Mouse (Mus musculus) lung, postnatal 0 days (tissue): ENCODE measurements at regions not wholly inside any gene's neighbourhood (a gene's known extent, or its start where the extent isn't known, plus 50 kb on each side); places are given as distances from the start of the nearest gene placed in this dataset.
"Not testable (repeated sequence)": the region's sequence is repeated elsewhere in the genome, so short reads cannot be mapped to it uniquely, and the experiment has no call there.

Experiments
- ATAC-seq: fragments of 200-750 bp; cut with Nextera tagmentation; 2 replicates; pipeline ENCODE4 v1.8.0; 2017; ENCODE audit warnings: moderate library complexity
- DNase-seq: peaks from one replicate; pipeline ENCODE4 v3.0.0-alpha.2; 2016; ENCODE audit warnings: low spot score
- H3K27ac ChIP-seq: fragments of 300-500 bp; sonication (generic); 2 replicates; pipeline ENCODE4 v1.5.1; 2014; ENCODE audit warnings: antibody characterized with exemption, mild to moderate bottlenecking, low read length, mixed read lengths
- H3K27me3 ChIP-seq: fragments of 300-500 bp; sonication (generic); replicated peaks from 2 replicates; pipeline ENCODE4 v1.6.1; 2014; ENCODE audit warnings: low read length, mixed read lengths; ENCODE audit not compliant: insufficient read depth
- H3K36me3 ChIP-seq: fragments of 300-500 bp; sonication (generic); 2 replicates; pipeline ENCODE4 v1.6.1; 2014; ENCODE audit warnings: low read length, mixed read lengths; ENCODE audit not compliant: insufficient read depth
- H3K4me1 ChIP-seq: fragments of 300-500 bp; sonication (generic); 2 replicates; pipeline ENCODE4 v1.6.1; 2014; ENCODE audit warnings: antibody characterized with exemption, low read depth, low read length, mixed read lengths; ENCODE audit not compliant: insufficient read depth
- H3K4me2 ChIP-seq: fragments of 300-500 bp; sonication (generic); replicated peaks from 2 replicates; pipeline ENCODE4 v1.6.1; 2014; ENCODE audit warnings: low read depth, mild to moderate bottlenecking, low read length, moderate library complexity, mixed read lengths
- H3K4me3 ChIP-seq: fragments of 300-500 bp; sonication (generic); 2 replicates; pipeline ENCODE4 v1.5.1; 2014; ENCODE audit warnings: low read depth, low read length
- H3K9ac ChIP-seq: fragments of 300-500 bp; sonication (generic); replicated peaks from 2 replicates; pipeline ENCODE4 v1.6.1; 2014; ENCODE audit warnings: low read depth, mild to moderate bottlenecking
- H3K9me3 ChIP-seq: fragments of 300-500 bp; sonication (generic); 2 replicates; pipeline ENCODE4 v1.6.1; 2016; ENCODE audit warnings: low read length, mixed read lengths
- CTCF ChIP-seq: IDR thresholded peaks from 2 replicates; pipeline ENCODE4 v1.5.1; 2016; ENCODE audit warnings: antibody characterized with exemption, mild to moderate bottlenecking
- EP300 ChIP-seq: IDR thresholded peaks from 2 replicates; pipeline ENCODE4 v1.6.1; 2016; ENCODE audit warnings: antibody characterized with exemption, mild to moderate bottlenecking, control low read depth
- WGBS: fragments of 180-500 bp; shearing (Covaris S2); extraction: QIAGEN DNeasy Blood & Tissue Kit; methylation state at CpG from one replicate; pipeline ENCODE4 v1.1.7; 2014; 5-methylcytosine and 5-hydroxymethylcytosine counted together

GRCm38 (mm10) chr12:115373056-115373455, 674.5 kb upstream of the Zfp386 start:
- H3K36me3 ChIP-seq, H3K27ac ChIP-seq, H3K27me3 ChIP-seq, H3K9me3 ChIP-seq, H3K4me2 ChIP-seq, DNase-seq, H3K4me3 ChIP-seq, ATAC-seq, H3K4me1 ChIP-seq, H3K9ac ChIP-seq: not testable (repeated sequence)
- WGBS = 41% methylated on average over 3 of the region's 3 CpGs

DNA sequence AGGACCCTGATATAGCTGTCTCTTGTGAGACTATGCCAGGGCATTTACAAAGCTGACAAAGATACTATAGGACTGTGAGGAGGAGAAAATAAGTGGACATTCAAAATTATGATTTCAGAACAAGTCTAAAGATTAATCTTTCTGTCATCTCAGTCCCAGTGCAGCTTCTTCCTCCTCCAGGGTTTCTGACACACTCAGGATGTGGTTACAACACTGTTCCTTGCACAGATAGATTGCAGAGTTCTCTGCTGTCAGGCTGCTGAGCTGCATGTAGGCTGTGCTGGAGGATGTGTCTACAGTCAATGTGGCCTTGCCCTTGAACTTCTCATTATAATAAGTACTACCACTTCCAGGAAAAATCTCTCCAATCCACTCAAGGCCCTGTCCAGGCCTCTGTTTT, 661.0 kb upstream of the Zfp386 start:
- not testable (repeated sequence) for H3K9me3 ChIP-seq, ATAC-seq, H3K27ac ChIP-seq, H3K4me3 ChIP-seq, H3K9ac ChIP-seq, H3K27me3 ChIP-seq, H3K4me1 ChIP-seq, H3K36me3 ChIP-seq, DNase-seq, H3K4me2 ChIP-seq

DNA sequence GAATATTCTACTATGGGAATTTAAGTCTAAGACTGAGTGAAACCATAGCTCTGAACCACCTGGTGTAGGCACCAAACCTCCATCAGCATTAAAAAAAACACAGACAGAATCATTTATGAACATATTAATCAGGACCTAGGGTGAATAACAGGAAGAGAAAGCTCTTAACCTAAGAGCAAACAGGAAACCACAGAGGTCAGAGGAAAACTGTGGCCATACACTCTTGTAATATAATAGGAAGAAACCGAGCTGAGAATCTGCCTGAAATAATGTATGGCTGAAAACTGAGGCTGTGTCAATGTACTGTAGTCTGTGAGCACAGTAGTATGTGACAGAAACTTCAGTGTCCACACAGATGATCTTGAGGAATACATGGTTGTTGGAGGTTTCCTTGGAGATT, 643.4 kb upstream of the Zfp386 start:
- no peak overlapping the region for H3K4me2 ChIP-seq
- no peak for ATAC-seq
- H3K27ac ChIP-seq = no peak overlapping the region
- no peak overlapping the region for H3K4me3 ChIP-seq
- no peak overlapping the region for H3K9ac ChIP-seq
- no peak for DNase-seq
- TF ChIP-seq CTCF (no peak), EP300 (no peak)
- H3K4me1 ChIP-seq = no peaks in the 10 kb centered on the region
- no peaks in the 10 kb centered on the region for H3K9me3 ChIP-seq
- WGBS = 39% methylated on average over 1 of the region's 1 CpGs
- no peaks in the 10 kb centered on the region for H3K27me3 ChIP-seq
- H3K36me3 ChIP-seq = no peaks in the 10 kb centered on the region

- no peaks in the 10 kb centered on the region for H3K27me3 ChIP-seq
- no peak overlapping the region for H3K4me3 ChIP-seq
- no peak overlapping the region for H3K27ac ChIP-seq
- no peak for TF ChIP-seq CTCF
- no peak for TF ChIP-seq EP300
- H3K36me3 ChIP-seq = no peaks in the 10 kb centered on the region
- ATAC-seq = no peak
- H3K4me2 ChIP-seq = no peak overlapping the region
- no peak for DNase-seq
- no peaks in the 10 kb centered on the region for H3K4me1 ChIP-seq
- H3K9ac ChIP-seq = no peak overlapping the region
- H3K9me3 ChIP-seq = no peaks in the 10 kb centered on the region
- 68% methylated on average over 1 of the region's 1 CpGs for WGBS
Measured at GRCm38 (mm10) chr12:115404657-115405056, 642.9 kb upstream of the Zfp386 start.

- H3K9me3 ChIP-seq, H3K4me2 ChIP-seq, H3K4me1 ChIP-seq, H3K4me3 ChIP-seq, H3K36me3 ChIP-seq, H3K9ac ChIP-seq, H3K27ac ChIP-seq, H3K27me3 ChIP-seq, ATAC-seq, DNase-seq: not testable (repeated sequence)
- WGBS = 77% methylated on average over 2 of the region's 5 CpGs
Measured at GRCm38 (mm10) chr12:115446247-115446646, 601.3 kb upstream of the Zfp386 start.

- not testable (repeated sequence) for H3K9ac ChIP-seq, H3K4me2 ChIP-seq, H3K9me3 ChIP-seq, H3K4me1 ChIP-seq, DNase-seq, H3K36me3 ChIP-seq, H3K4me3 ChIP-seq, ATAC-seq, H3K27ac ChIP-seq, H3K27me3 ChIP-seq
- 58% methylated on average over 3 of the region's 3 CpGs for WGBS
Measured at GRCm38 (mm10) chr12:115452626-115453025, 594.9 kb upstream of the Zfp386 start.

DNA sequence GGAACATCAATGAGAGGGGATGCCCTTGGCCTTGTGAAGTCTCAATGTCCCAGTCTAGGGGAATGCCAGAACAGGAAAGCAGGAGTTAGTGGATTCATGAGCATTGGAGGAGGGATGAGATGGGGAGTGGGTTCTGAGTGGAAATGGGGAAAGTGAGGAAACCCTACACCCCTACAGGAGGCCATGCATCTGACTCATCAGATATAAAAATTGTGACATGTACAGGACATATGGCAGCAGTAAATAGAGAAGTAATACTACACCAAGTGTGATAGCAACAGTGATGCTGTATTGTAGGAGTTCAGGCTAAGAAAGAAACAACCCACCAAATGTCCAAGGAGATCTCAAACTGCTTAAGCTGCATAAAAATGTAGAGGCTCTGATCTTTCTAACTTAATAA, 582.7 kb upstream of the Zfp386 start:
- H3K4me1 ChIP-seq, ATAC-seq: not testable (repeated sequence)

DNA sequence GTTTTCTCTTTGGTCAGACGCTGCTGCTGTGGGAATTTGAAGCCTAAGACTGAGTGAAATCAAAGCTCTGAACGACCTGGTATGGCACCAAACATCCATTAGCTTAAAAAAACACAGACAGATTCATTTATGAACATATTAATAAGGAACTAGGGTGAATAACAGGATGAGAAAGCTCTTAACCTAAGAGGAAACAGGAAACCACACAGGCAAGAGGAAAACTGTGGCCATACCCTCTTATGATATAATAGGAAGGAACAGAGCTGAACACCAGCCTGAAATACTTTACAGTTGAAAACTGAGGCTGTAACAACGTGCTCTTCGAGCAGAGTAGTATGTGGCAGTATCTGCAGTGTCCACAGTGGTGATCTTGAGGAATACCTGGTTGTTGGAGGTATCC, 579.5 kb upstream of the Zfp386 start:
- ATAC-seq, H3K27ac ChIP-seq, H3K27me3 ChIP-seq, H3K9ac ChIP-seq, DNase-seq, H3K36me3 ChIP-seq, H3K9me3 ChIP-seq, H3K4me2 ChIP-seq, H3K4me1 ChIP-seq, H3K4me3 ChIP-seq: not testable (repeated sequence)
- 34% methylated on average over 4 of the region's 4 CpGs for WGBS

More for the DNA sequence above, 582.7 kb upstream of the Zfp386 start:
- H3K4me3 ChIP-seq, H3K27me3 ChIP-seq, H3K27ac ChIP-seq, DNase-seq, H3K36me3 ChIP-seq, H3K9ac ChIP-seq, H3K4me2 ChIP-seq, H3K9me3 ChIP-seq: not testable (repeated sequence)

DNA sequence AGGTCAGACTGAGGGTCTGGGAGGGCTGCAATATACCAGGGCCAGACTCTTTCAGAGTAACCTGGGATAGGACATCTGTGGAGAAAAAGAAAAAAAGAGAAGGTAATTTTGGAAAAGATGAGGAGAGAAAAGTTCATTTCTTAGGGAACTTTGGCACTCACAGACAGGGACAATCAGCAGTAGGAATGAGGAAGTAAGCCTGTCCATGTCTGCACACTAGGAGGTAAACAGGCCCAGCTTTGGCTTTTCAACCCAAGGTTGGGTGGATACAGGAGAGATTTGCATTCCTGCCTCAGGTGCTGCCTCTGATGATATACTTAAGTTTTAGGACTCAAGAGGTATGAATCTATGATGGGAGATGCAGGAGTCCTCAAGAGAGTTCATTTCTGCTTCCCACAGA, 579.0 kb upstream of the Zfp386 start:
- not testable (repeated sequence) for H3K9ac ChIP-seq, DNase-seq, H3K27me3 ChIP-seq, H3K27ac ChIP-seq, ATAC-seq, H3K4me3 ChIP-seq, H3K36me3 ChIP-seq, H3K4me2 ChIP-seq, H3K9me3 ChIP-seq, H3K4me1 ChIP-seq
